Mouse (Mus musculus) MEL (cell line): ENCODE measurements around the gene Sec23ip. TPM values are rescaled to one million over a fixed set of nuclear protein-coding genes. Genes with fewer than 3 reads are reported as not detected.

ENCODE experiments used
- DNase-seq: peaks from one replicate; pipeline ENCODE4 v3.0.0; 2011; ENCODE audit warnings: low read depth, low spot score
- H3K27ac ChIP-seq: 2 replicates; pipeline ENCODE4 v1.5.1; 2012; ENCODE audit warnings: low read depth, mild to moderate bottlenecking, control low read depth, low read length, moderate library complexity; ENCODE audit not compliant: control insufficient read depth
- H3K27me3 ChIP-seq, 2 experiments: fragments of 150-350 bp in 1 of 2; sonication (generic) in 1 of 2; 2 replicates each; pipeline ENCODE4 v1.6.1; 2012; ENCODE audit warnings: low read length in 2 of 2, mild to moderate bottlenecking in 2 of 2, improper control_type of control experiment in 1 of 2, moderate library complexity in 1 of 2; ENCODE audit not compliant: insufficient read depth in 2 of 2, control insufficient read depth in 1 of 2
- H3K36me3 ChIP-seq, 2 experiments: 2 replicates each; pipeline ENCODE4 v1.6.1; 2012 to 2014; ENCODE audit warnings: low read length in 2 of 2, improper control_type of control experiment in 1 of 2, inconsistent platforms in 1 of 2, mild to moderate bottlenecking in 1 of 2; ENCODE audit not compliant: insufficient read depth in 2 of 2, control insufficient read depth in 1 of 2
- H3K4me1 ChIP-seq, 2 experiments: fragments of 150-350 bp in 1 of 2; sonication (generic) in 1 of 2; 2 replicates each; pipeline ENCODE4 v1.6.1; 2012; ENCODE audit warnings: low read length in 2 of 2, improper control_type of control experiment in 1 of 2, mild to moderate bottlenecking in 1 of 2; ENCODE audit not compliant: insufficient read depth in 2 of 2, control insufficient read depth in 1 of 2
- H3K4me3 ChIP-seq, 2 experiments: fragments of 150-350 bp in 1 of 2; sonication (generic) in 1 of 2; 2 replicates each; pipeline ENCODE4 v1.5.1; 2012; ENCODE audit warnings: low read depth in 2 of 2, low read length in 2 of 2, mild to moderate bottlenecking in 2 of 2, moderate library complexity in 2 of 2, control low read depth in 1 of 2, improper control_type of control experiment in 1 of 2; ENCODE audit not compliant: control insufficient read depth in 1 of 2, insufficient read depth in 1 of 2
- H3K79me2 ChIP-seq: 2 replicates; pipeline ENCODE4 v1.6.1; 2012; ENCODE audit warnings: mild to moderate bottlenecking, low read length, moderate library complexity; ENCODE audit not compliant: control insufficient read depth, poor library complexity, insufficient read depth
- H3K9ac ChIP-seq: 2 replicates; pipeline ENCODE4 v1.6.1; 2012; ENCODE audit warnings: low read depth, mild to moderate bottlenecking, control low read depth, low read length, moderate library complexity; ENCODE audit not compliant: control insufficient read depth, poor library complexity, severe bottlenecking
- H3K9me3 ChIP-seq: fragments of 150-350 bp; sonication (generic); replicated peaks from 2 replicates; pipeline ENCODE4 v1.6.1; 2012; ENCODE audit warnings: mild to moderate bottlenecking, low read length, improper control_type of control experiment, moderate library complexity; ENCODE audit not compliant: insufficient read depth
- BHLHE40 ChIP-seq: IDR thresholded peaks from 2 replicates; pipeline ENCODE4 v1.6.1; 2012; ENCODE audit warnings: low read depth, mild to moderate bottlenecking, inconsistent platforms, low read length, improper control_type of control experiment, borderline replicate concordance
- CHD1 ChIP-seq: IDR thresholded peaks from 2 replicates; pipeline ENCODE4 v1.6.1; 2012; ENCODE audit warnings: low read depth, mild to moderate bottlenecking, inconsistent platforms, low read length, improper control_type of control experiment
- CTCF ChIP-seq, 3 experiments: IDR thresholded peaks in 2 of 3; conservative IDR thresholded peaks in 1 of 3; 2 replicates each; pipeline ENCODE4 v1.5.1; 2011 to 2012; ENCODE audit warnings: low read length in 3 of 3, low read depth in 2 of 3, mild to moderate bottlenecking in 2 of 3, improper control_type of control experiment in 1 of 3, inconsistent platforms in 1 of 3, mixed read lengths in 1 of 3, moderate library complexity in 1 of 3; ENCODE audit not compliant: control insufficient read depth in 1 of 3, insufficient read depth in 1 of 3, poor library complexity in 1 of 3, severe bottlenecking in 1 of 3
- E2F4 ChIP-seq: IDR thresholded peaks from 2 replicates; pipeline ENCODE4 v1.6.1; 2011; ENCODE audit warnings: low read depth, low read length, improper control_type of control experiment, borderline replicate concordance
- ELF1 ChIP-seq: IDR thresholded peaks from 2 replicates; pipeline ENCODE4 v1.6.1; 2014; ENCODE audit warnings: low read depth, mild to moderate bottlenecking, inconsistent platforms, low read length, improper control_type of control experiment, moderate library complexity
- EP300 ChIP-seq, 2 experiments: IDR thresholded peaks; 2 replicates each; pipeline ENCODE4 v1.6.1; 2011; ENCODE audit warnings: improper control_type of control experiment in 2 of 2, low read length in 2 of 2, low read depth in 1 of 2, mild to moderate bottlenecking in 1 of 2
- ETS1 ChIP-seq: IDR thresholded peaks from 2 replicates; pipeline ENCODE4 v1.6.1; 2012; ENCODE audit warnings: low read depth, mild to moderate bottlenecking, inconsistent platforms, low read length, improper control_type of control experiment, moderate library complexity
- GABPA ChIP-seq: IDR thresholded peaks from 2 replicates; pipeline ENCODE4 v1.6.1; 2012; ENCODE audit warnings: low read depth, mild to moderate bottlenecking, inconsistent platforms, low read length, improper control_type of control experiment, moderate library complexity
- JUND ChIP-seq: IDR thresholded peaks from 2 replicates; pipeline ENCODE4 v1.6.1; 2011; ENCODE audit warnings: low read depth, mild to moderate bottlenecking, improper control_type of control experiment, low read length
- KAT2A ChIP-seq: conservative IDR thresholded peaks from 2 replicates; pipeline ENCODE4 v1.6.1; 2012; ENCODE audit warnings: low read depth, low read length, improper control_type of control experiment, inconsistent platforms
- MAZ ChIP-seq: IDR thresholded peaks from 2 replicates; pipeline ENCODE4 v1.6.1; 2012; ENCODE audit warnings: low read depth, mild to moderate bottlenecking, inconsistent platforms, low read length, improper control_type of control experiment
- MEF2A ChIP-seq: IDR thresholded peaks from 2 replicates; pipeline ENCODE4 v1.6.1; 2014; ENCODE audit warnings: low read depth, mild to moderate bottlenecking, inconsistent platforms, low read length, improper control_type of control experiment; ENCODE audit not compliant: poor library complexity, insufficient replicate concordance, severe bottlenecking; ENCODE audit errors: extremely low read depth
- MYB ChIP-seq: IDR thresholded peaks from 2 replicates; pipeline ENCODE4 v1.6.1; 2011; ENCODE audit warnings: mild to moderate bottlenecking, low read depth, low read length, improper control_type of control experiment
- MYC ChIP-seq: IDR thresholded peaks from 2 replicates; pipeline ENCODE4 v1.6.1; 2011; ENCODE audit warnings: low read depth, mild to moderate bottlenecking, low read length, improper control_type of control experiment, moderate library complexity
- NELFE ChIP-seq: IDR thresholded peaks from 2 replicates; pipeline ENCODE4 v1.6.1; 2011; ENCODE audit warnings: low read depth, low read length, improper control_type of control experiment
- NRF1 ChIP-seq: IDR thresholded peaks from 2 replicates; pipeline ENCODE4 v1.6.1; 2014; ENCODE audit warnings: low read depth, mild to moderate bottlenecking, inconsistent platforms, low read length, improper control_type of control experiment, moderate library complexity; ENCODE audit not compliant: poor library complexity, insufficient read depth, severe bottlenecking
- SMC3 ChIP-seq: IDR thresholded peaks from 2 replicates; pipeline ENCODE4 v1.6.1; 2011; ENCODE audit warnings: low read depth, low read length, improper control_type of control experiment
- TBP ChIP-seq: IDR thresholded peaks from 2 replicates; pipeline ENCODE4 v1.8.0; 2011; ENCODE audit warnings: low read depth, low read length, improper control_type of control experiment
- USF1 ChIP-seq: IDR thresholded peaks from 2 replicates; pipeline ENCODE4 v1.6.1; 2014; ENCODE audit warnings: low read depth, mild to moderate bottlenecking, inconsistent platforms, low read length, improper control_type of control experiment, moderate library complexity
- USF2 ChIP-seq, 2 experiments: IDR thresholded peaks; 2 replicates each; pipeline ENCODE4 v1.6.1; 2011 to 2012; ENCODE audit warnings: improper control_type of control experiment in 2 of 2, low read length in 2 of 2, borderline replicate concordance in 1 of 2, inconsistent platforms in 1 of 2, low read depth in 1 of 2, mild to moderate bottlenecking in 1 of 2; ENCODE audit not compliant: insufficient read depth in 1 of 2
- ZC3H11A ChIP-seq: IDR thresholded peaks from 2 replicates; pipeline ENCODE4 v1.6.1; 2012; ENCODE audit warnings: low read depth, mild to moderate bottlenecking, inconsistent platforms, low read length, improper control_type of control experiment
- polyA plus RNA-seq, 2 experiments: library from polyadenylated mRNA; stranded (reverse) in 1 of 2; unstranded in 1 of 2; fragments of >175 nt in 1 of 2; fragments of >200 nt in 1 of 2; gene quantifications; 2 replicates each; pipeline versions ENCODE4 v1.2.1 to v1.2.4; 2012; ENCODE audit warnings: low replicate concordance in 2 of 2, low read depth in 1 of 2; ENCODE audit not compliant: insufficient read length in 2 of 2, insufficient read depth in 1 of 2, missing spikeins in 1 of 2
- total RNA-seq: library from RNA; depleted of rRNA; stranded (reverse); fragments of 300-350 nt; gene quantifications from 2 replicates; pipeline ENCODE4 v1.2.3, GENCODE M21; 2012

Sec23ip gene
- total and polyA plus RNA-seq, 3 experiments = 21.2 to 43.7 TPM; not detected in 1

- TF ChIP-seq CTCF (IDR thresholded peaks at IDR 0.05 in 2 of 3, conservative IDR thresholded peaks at IDR 0.05 in 1 of 3; ENCODE audit: control insufficient read depth in 1 of 3, insufficient read depth in 1 of 3, low read depth in 2 of 3, low read length in 3 of 3, poor library complexity in 1 of 3, severe bottlenecking in 1 of 3) = no peak
- no peak for TF ChIP-seq MYC
- TF ChIP-seq SMC3 = no peak
- TF ChIP-seq CHD1 = no peak
- no peak for TF ChIP-seq NRF1
- no peak for TF ChIP-seq JUND
- no peak for TF ChIP-seq USF2 (IDR thresholded peaks at IDR 0.05; ENCODE audit: borderline replicate concordance in 1 of 2, insufficient read depth in 1 of 2, low read depth in 1 of 2, low read length in 2 of 2)
- TF ChIP-seq MAZ = no peak
- TF ChIP-seq USF1 = no peak
- TF ChIP-seq TBP = no peak
- no peak for TF ChIP-seq BHLHE40
- TF ChIP-seq ZC3H11A = no peak
- no peak for TF ChIP-seq MEF2A
- TF ChIP-seq ETS1 = no peak
- TF ChIP-seq GABPA = no peak
- no peak for TF ChIP-seq E2F4
- no peak for TF ChIP-seq MYB
- Histone ChIP-seq H3K4me3 (no peak overlapping the region), H3K9ac (no peak overlapping the region), H3K27me3 (no peaks in the 10 kb centered on the region), H3K9me3 (no peaks in the 10 kb centered on the region), H3K27ac (no peak overlapping the region), H3K79me2 (no peaks in the 10 kb centered on the region), H3K4me1 (no peaks in the 10 kb centered on the region), H3K36me3 (no peaks in the 10 kb centered on the region)
- no peak for DNase-seq
Observed at GRCm38 (mm10) chr7:128832455-128833081, 87.8 kb downstream of the Sec23ip start.

- Histone ChIP-seq H3K9me3 (no peaks in the 10 kb centered on the region), H3K4me1 (no peaks in the 10 kb centered on the region), H3K36me3 (no peaks in the 10 kb centered on the region), H3K27me3 (no peaks in the 10 kb centered on the region), H3K4me3 (no peak overlapping the region), H3K79me2 (no peaks in the 10 kb centered on the region), H3K9ac (no peak overlapping the region), H3K27ac (no peak overlapping the region)
- TF ChIP-seq ELF1 (no peak), CTCF (IDR thresholded peaks at IDR 0.05 in 2 of 3, conservative IDR thresholded peaks at IDR 0.05 in 1 of 3; ENCODE audit: control insufficient read depth in 1 of 3, insufficient read depth in 1 of 3, low read depth in 2 of 3, low read length in 3 of 3, poor library complexity in 1 of 3, severe bottlenecking in 1 of 3) (peak; percentile 25 to 52 (median 30); a peak in 5 of 6 replicates), NELFE (no peak), EP300 (IDR thresholded peaks at IDR 0.05; ENCODE audit: low read depth in 1 of 2, low read length in 2 of 2) (no peak), MAZ (no peak), KAT2A (no peak)
- DNase-seq = no peak
Observed at GRCm38 (mm10) chr7:128833196-128833595, 88.5 kb downstream of the Sec23ip start.
